Mouse (Mus musculus): ENCODE measurements around the gene Selenoh. TPM values are rescaled to one million over a fixed set of nuclear protein-coding genes. Genes with fewer than 3 reads are reported as not detected.

Gene Selenoh
- polyA plus RNA-seq, 1 experiment from 2014 or later, result 57.6 TPM

- H3K4me2 ChIP-seq (ENCODE audit: low read depth, low read length), result peak overlapping the region; percentile 74
- TF ChIP-seq CTCF (IDR thresholded peaks at IDR 0.05; ENCODE audit: low read depth) (no peak), EP300 (IDR thresholded peaks at IDR 0.05; ENCODE audit: low read depth) (no peak)
- DNase-seq, result peak; percentile 51
- H3K4me1 ChIP-seq (ENCODE audit: insufficient read depth), result peaks cover 23% of the 10 kb centered on the region
- peak overlapping the region; percentile 73 for H3K4me3 ChIP-seq (ENCODE audit: low read depth, low read length)
- peak overlapping the region; percentile 96 for H3K27ac ChIP-seq (ENCODE audit: low read depth)
- peak overlapping the region; percentile 85 for H3K9ac ChIP-seq (replicated peaks)
- 0 out of 2 replicates have a peak, but pooled peaks have one; percentile 35 for ATAC-seq
- 1% methylated on average over 10 of the region's 10 CpGs for WGBS (ENCODE audit: insufficient replicate concordance)
- H3K36me3 ChIP-seq (replicated peaks; ENCODE audit: insufficient read depth, low read length), result no peaks in the 10 kb centered on the region
- no peaks in the 10 kb centered on the region for H3K9me3 ChIP-seq (ENCODE audit: low read length)
- H3K27me3 ChIP-seq (ENCODE audit: insufficient read depth, low read length), result no peaks in the 10 kb centered on the region
These were observed 20.9 kb downstream of the Selenoh start for GRCm38 (mm10) chr2:84649674-84650073.

- H3K4me3 ChIP-seq (ENCODE audit: low read depth, low read length), result peak overlapping the region; percentile 73
- 0 out of 2 replicates have a peak overlapping the region, but pooled peaks have one; percentile 11 for H3K27ac ChIP-seq (ENCODE audit: low read depth)
- H3K27me3 ChIP-seq (ENCODE audit: insufficient read depth, low read length), result no peaks in the 10 kb centered on the region
- DNase-seq (no peak), ATAC-seq (no peak)
- peaks cover 29% of the 10 kb centered on the region for H3K4me1 ChIP-seq (ENCODE audit: insufficient read depth)
- peak overlapping the region; percentile 74 for H3K4me2 ChIP-seq (ENCODE audit: low read depth, low read length)
- no peaks in the 10 kb centered on the region for H3K9me3 ChIP-seq (ENCODE audit: low read length)
- H3K36me3 ChIP-seq (replicated peaks; ENCODE audit: insufficient read depth, low read length), result no peaks in the 10 kb centered on the region
- WGBS (ENCODE audit: insufficient replicate concordance), result 40% methylated on average over 6 of the region's 6 CpGs
- peak overlapping the region; percentile 52 for H3K9ac ChIP-seq (replicated peaks)
- TF ChIP-seq EP300 (IDR thresholded peaks at IDR 0.05; ENCODE audit: low read depth), result no peak
- TF ChIP-seq CTCF (IDR thresholded peaks at IDR 0.05; ENCODE audit: low read depth), result 0 out of 2 replicates have a peak, but pooled peaks have one; percentile 16
These were observed 22.2 kb downstream of the Selenoh start for GRCm38 (mm10) chr2:84648369-84648768.

GRCm38 (mm10) chr2:84647051-84647568 lies 23.5 kb downstream of the Selenoh start:
- Histone ChIP-seq H3K27me3 (ENCODE audit: insufficient read depth, low read length) (no peaks in the 10 kb centered on the region), H3K36me3 (replicated peaks; ENCODE audit: insufficient read depth, low read length) (no peaks in the 10 kb centered on the region), H3K27ac (ENCODE audit: low read depth) (0 out of 2 replicates have a peak overlapping the region, but pooled peaks have one; percentile 12), H3K4me2 (ENCODE audit: low read depth, low read length) (peak overlapping the region; percentile 74), H3K9me3 (ENCODE audit: low read length) (no peaks in the 10 kb centered on the region), H3K9ac (replicated peaks) (no peak overlapping the region), H3K4me1 (ENCODE audit: insufficient read depth) (peaks cover 35% of the 10 kb centered on the region), H3K4me3 (ENCODE audit: low read depth, low read length) (no peak overlapping the region)
- DNase-seq (no peak), ATAC-seq (no peak)
- 77% methylated on average over 6 of the region's 6 CpGs for WGBS (ENCODE audit: insufficient replicate concordance)
- TF ChIP-seq CTCF (IDR thresholded peaks at IDR 0.05; ENCODE audit: low read depth), result no peak
- no peak for TF ChIP-seq EP300 (IDR thresholded peaks at IDR 0.05; ENCODE audit: low read depth)

GRCm38 (mm10) chr2:84646138-84646537 lies 24.4 kb downstream of the Selenoh start:
- no peaks in the 10 kb centered on the region for H3K36me3 ChIP-seq (replicated peaks; ENCODE audit: insufficient read depth, low read length)
- no peaks in the 10 kb centered on the region for H3K9me3 ChIP-seq (ENCODE audit: low read length)
- peaks cover 40% of the 10 kb centered on the region for H3K4me1 ChIP-seq (ENCODE audit: insufficient read depth)
- H3K27ac ChIP-seq (ENCODE audit: low read depth), result 0 out of 2 replicates have a peak overlapping the region, but pooled peaks have one; percentile 11
- WGBS (ENCODE audit: insufficient replicate concordance), result 47% methylated on average over 1 of the region's 1 CpGs
- ATAC-seq, result no peak
- H3K27me3 ChIP-seq (ENCODE audit: insufficient read depth, low read length), result no peaks in the 10 kb centered on the region
- no peak overlapping the region for H3K9ac ChIP-seq (replicated peaks)
- peak overlapping the region; percentile 7; the same call in 1 of the 2 replicates for H3K4me2 ChIP-seq (ENCODE audit: low read depth, low read length)
- DNase-seq, result no peak
- no peak overlapping the region for H3K4me3 ChIP-seq (ENCODE audit: low read depth, low read length)
- TF ChIP-seq EP300 (IDR thresholded peaks at IDR 0.05; ENCODE audit: low read depth) (no peak), CTCF (IDR thresholded peaks at IDR 0.05; ENCODE audit: low read depth) (no peak)

GRCm38 (mm10) chr2:84640833-84641232 lies 29.7 kb downstream of the Selenoh start:
- Histone ChIP-seq H3K9ac (replicated peaks) (no peak overlapping the region), H3K4me1 (ENCODE audit: insufficient read depth) (peaks cover 51% of the 10 kb centered on the region), H3K4me3 (ENCODE audit: low read depth, low read length) (no peak overlapping the region), H3K36me3 (replicated peaks; ENCODE audit: insufficient read depth, low read length) (no peaks in the 10 kb centered on the region), H3K27me3 (ENCODE audit: insufficient read depth, low read length) (no peaks in the 10 kb centered on the region), H3K4me2 (ENCODE audit: low read depth, low read length) (no peak overlapping the region), H3K27ac (ENCODE audit: low read depth) (no peak overlapping the region), H3K9me3 (ENCODE audit: low read length) (no peaks in the 10 kb centered on the region)
- no peak for TF ChIP-seq CTCF (IDR thresholded peaks at IDR 0.05; ENCODE audit: low read depth)
- TF ChIP-seq EP300 (IDR thresholded peaks at IDR 0.05; ENCODE audit: low read depth), result no peak
- no peak for ATAC-seq
- DNase-seq, result no peak

GRCm38 (mm10) chr2:84638428-84639220 lies 31.9 kb downstream of the Selenoh start:
- H3K4me3 ChIP-seq (ENCODE audit: low read depth, low read length), result no peak overlapping the region
- DNase-seq (no peak), ATAC-seq (no peak)
- H3K9me3 ChIP-seq (ENCODE audit: low read length), result no peaks in the 10 kb centered on the region
- WGBS (ENCODE audit: insufficient replicate concordance), result 28% methylated on average over 5 of the region's 5 CpGs
- H3K27me3 ChIP-seq (ENCODE audit: insufficient read depth, low read length), result no peaks in the 10 kb centered on the region
- peaks cover 64% of the 10 kb centered on the region for H3K4me1 ChIP-seq (ENCODE audit: insufficient read depth)
- no peaks in the 10 kb centered on the region for H3K36me3 ChIP-seq (replicated peaks; ENCODE audit: insufficient read depth, low read length)
- TF ChIP-seq EP300 (IDR thresholded peaks at IDR 0.05; ENCODE audit: low read depth) (0 out of 2 replicates have a peak, but pooled peaks have one; percentile 10), CTCF (IDR thresholded peaks at IDR 0.05; ENCODE audit: low read depth) (no peak)
- no peak overlapping the region for H3K4me2 ChIP-seq (ENCODE audit: low read depth, low read length)
- H3K9ac ChIP-seq (replicated peaks), result no peak overlapping the region
- peak overlapping the region; percentile 52 for H3K27ac ChIP-seq (ENCODE audit: low read depth)

Measured in liver, postnatal 0 days (tissue).